23 mouse cellular contexts compared by ENCODE assay signal in genomic region chr1:88622356-88622755, GRCm38 (mm10).
DNase-seq lines count a peak whose midpoint lies in the region; ATAC-seq and TF ChIP-seq lines count a peak whose summit lies in the region.
"Had no signal": no experiment of that assay in that cellular context is flagged by ENCODE, and none has a peak within 500 bp of the region (broad histone marks: within the 10 kb centered on the region; RNA-seq: fewer than 3 reads in every experiment).

No protein-coding gene starts in this region.

- intact Hi-C loops in left cerebral cortex, postnatal 36 days (cut with DNase I), result no loop called here

- WGBS in lung, postnatal 0 days, result 78% methylated on average over 6 of the region's 6 CpGs
- WGBS in hindbrain, embryonic 11.5 days, result 85% methylated on average over 6 of the region's 6 CpGs

- H3K4me3 ChIP-seq in lung, postnatal 0 days (ENCODE audit: low read depth, low read length), result no peak overlapping the region
- no peak overlapping the region for H3K4me3 ChIP-seq in hindbrain, embryonic 11.5 days (ENCODE audit: low read depth, low read length)
- H3K4me3 ChIP-seq: embryonic facial prominence, embryonic 10.5 days; forebrain, embryonic 13.5 days; hindbrain, embryonic 15.5 days; limb, embryonic 13.5 days; liver, embryonic 13.5 days; myocyte; neural tube, embryonic 15.5 days had no signal

- ATAC-seq in lung, postnatal 0 days, result no peak
- ATAC-seq in neutrophil, adult 5-6 weeks (ENCODE audit: extremely low read depth, insufficient number of reproducible peaks, low FRiP score, poor library complexity, severe bottlenecking), result peak; percentile 27; the same call in 1 of the 2 replicates
- no peak for ATAC-seq in hindbrain, embryonic 11.5 days (ENCODE audit: low FRiP score)
- ATAC-seq: intestine, postnatal 0 days had no signal

- no peak overlapping the region for H3K27ac ChIP-seq in lung, postnatal 0 days (ENCODE audit: low read length)
- no peak overlapping the region for H3K27ac ChIP-seq in hindbrain, embryonic 11.5 days (ENCODE audit: low read depth, low read length)
- H3K27ac ChIP-seq: embryonic facial prominence, embryonic 10.5 days; limb, embryonic 13.5 days; liver, embryonic 13.5 days; neural tube, embryonic 15.5 days had no signal

- no peaks in the 10 kb centered on the region for H3K9me3 ChIP-seq in lung, postnatal 0 days (ENCODE audit: low read length)
- no peaks in the 10 kb centered on the region for H3K9me3 ChIP-seq in hindbrain, embryonic 11.5 days (ENCODE audit: control insufficient read depth, low read length)
- H3K9me3 ChIP-seq: embryonic facial prominence, embryonic 10.5 days; forebrain, embryonic 13.5 days; G1E; hindbrain, embryonic 15.5 days; liver, embryonic 13.5 days; neural tube, embryonic 15.5 days had no signal

- peaks cover 6% of the 10 kb centered on the region; the same call in 1 of the 2 replicates for H3K4me1 ChIP-seq in lung, postnatal 0 days (ENCODE audit: insufficient read depth, low read depth, low read length)
- peaks cover 2% of the 10 kb centered on the region; the same call in 1 of the 2 replicates for H3K4me1 ChIP-seq in hindbrain, embryonic 11.5 days (replicated peaks; ENCODE audit: control insufficient read depth, insufficient read depth, low read length)
- H3K4me1 ChIP-seq: liver, embryonic 13.5 days had no signal

- TF ChIP-seq CTCF in lung, postnatal 0 days (IDR thresholded peaks at IDR 0.05), result no peak

- no peak overlapping the region for H3K9ac ChIP-seq in lung, postnatal 0 days (replicated peaks; ENCODE audit: low read depth)
- H3K9ac ChIP-seq in hindbrain, embryonic 11.5 days (ENCODE audit: low read depth, low read length), result no peak overlapping the region
- H3K9ac ChIP-seq: forebrain, embryonic 13.5 days; hindbrain, embryonic 15.5 days; limb, embryonic 13.5 days; liver, embryonic 13.5 days; lung, embryonic 14.5 days; neural tube, embryonic 15.5 days had no signal

- no peak overlapping the region for H3K4me2 ChIP-seq in lung, postnatal 0 days (replicated peaks; ENCODE audit: low read depth, low read length)
- H3K4me2 ChIP-seq in hindbrain, embryonic 11.5 days (replicated peaks; ENCODE audit: low read depth, low read length), result no peak overlapping the region
- H3K4me2 ChIP-seq: forebrain, embryonic 13.5 days; hindbrain, embryonic 15.5 days; limb, embryonic 13.5 days; liver, embryonic 13.5 days; lung, embryonic 14.5 days; neural tube, embryonic 15.5 days had no signal

- H3K27me3 ChIP-seq in lung, postnatal 0 days (replicated peaks; ENCODE audit: insufficient read depth, low read length), result no peaks in the 10 kb centered on the region
- H3K27me3 ChIP-seq in hindbrain, embryonic 11.5 days (ENCODE audit: control insufficient read depth, insufficient read depth, low read length), result no peaks in the 10 kb centered on the region
- H3K27me3 ChIP-seq: forebrain, embryonic 13.5 days; hindbrain, embryonic 15.5 days; limb, embryonic 13.5 days; liver, embryonic 13.5 days; neural tube, embryonic 15.5 days had no signal

- TF ChIP-seq EP300 in lung, postnatal 0 days (IDR thresholded peaks at IDR 0.05), result no peak

- peak; percentile 28 for DNase-seq in lung, postnatal 0 days (ENCODE audit: low spot score)
- DNase-seq in lung, postnatal 10 days, result no peak
- DNase-seq in CD8-positive naive resting alpha-beta T cell, adult 2 months (ENCODE audit: low read depth in 2 of 2, low spot score in 2 of 2), result peak; percentile 39 to 61
- DNase-seq in thymus, postnatal 25 days, result peak; percentile 69
- DNase-seq in hindbrain, embryonic 11.5 days (ENCODE audit: low spot score), result no peak
- DNase-seq in left cerebral cortex, postnatal 36 days (ENCODE audit: low spot score in 2 of 2), result no peak
- no peak for DNase-seq in adrenal gland, adult 8-10 months
- DNase-seq: cerebellum, adult 18-20 months; gastrocnemius, postnatal 10 days; heart, postnatal 36 days; liver, embryonic 13.5 days; lung, embryonic 14.5 days; right cerebral cortex, postnatal 14 days; spleen, adult 18-20 months had no signal

- no peaks in the 10 kb centered on the region for H3K36me3 ChIP-seq in lung, postnatal 0 days (ENCODE audit: insufficient read depth, low read length)
- H3K36me3 ChIP-seq in hindbrain, embryonic 11.5 days (ENCODE audit: control insufficient read depth, insufficient read depth, low read length), result no peaks in the 10 kb centered on the region
- H3K36me3 ChIP-seq: embryonic facial prominence, embryonic 10.5 days; G1E; hindbrain, embryonic 15.5 days; limb, embryonic 13.5 days; liver, embryonic 13.5 days; neural tube, embryonic 15.5 days had no signal

Comparison
In these comparisons a context has a peak if more than half of its experiments do, and no peak if none do; other contexts are left out.
1. DNase-seq: peak in lung, postnatal 0 days (single experiment), CD8-positive naive resting alpha-beta T cell, adult 2 months (2 of 2) and thymus, postnatal 25 days (single experiment); none in lung, postnatal 10 days (single experiment), hindbrain, embryonic 11.5 days (single experiment), left cerebral cortex, postnatal 36 days (0 of 2) and adrenal gland, adult 8-10 months (single experiment).